Mouse (Mus musculus) midbrain, embryonic 13.5 days (tissue): Measurements from ENCODE around the gene Ttc32. TPM values are rescaled to one million over a fixed set of nuclear protein-coding genes. Genes with fewer than 3 reads are reported as not detected.

Source experiments
- polyA plus RNA-seq: library from polyadenylated mRNA; unstranded; fragments of >200 nt; fragmentation: Nextera tagmentation; extraction: Ambion mirVana; gene quantifications from 2 replicates; pipeline ENCODE4 v1.2.1, GENCODE M21; 2015

Gene Ttc32
- polyA plus RNA-seq, 1 experiment from 2014 or later: 16.8 TPM

Other genes starting within 250 kb of the Ttc32 start
- 207 and 221 TPM in 2 replicates for gene Laptm4a, start 108.3 kb upstream of the Ttc32 start, polyA plus RNA-seq
- gene Matn3, start 82.1 kb upstream of the Ttc32 start, polyA plus RNA-seq: 0.16 and 0.17 TPM in 2 replicates
- gene Wdr35, start 56.1 kb upstream of the Ttc32 start, polyA plus RNA-seq: 23.9 and 24.4 TPM in 2 replicates